Mouse (Mus musculus) cerebellum, adult 11 months (tissue): ENCODE data around the gene Abr.

Source experiments
- DNase-seq: peaks from one replicate; pipeline ENCODE4 v3.0.0; 2022

Abr gene

GRCm38 (mm10) chr11:76622152-76622565, at the start of gene Abr:
TSS of gene Abr (minus strand) at chr11:76622314.
- peak; percentile 26 for DNase-seq

DNA sequence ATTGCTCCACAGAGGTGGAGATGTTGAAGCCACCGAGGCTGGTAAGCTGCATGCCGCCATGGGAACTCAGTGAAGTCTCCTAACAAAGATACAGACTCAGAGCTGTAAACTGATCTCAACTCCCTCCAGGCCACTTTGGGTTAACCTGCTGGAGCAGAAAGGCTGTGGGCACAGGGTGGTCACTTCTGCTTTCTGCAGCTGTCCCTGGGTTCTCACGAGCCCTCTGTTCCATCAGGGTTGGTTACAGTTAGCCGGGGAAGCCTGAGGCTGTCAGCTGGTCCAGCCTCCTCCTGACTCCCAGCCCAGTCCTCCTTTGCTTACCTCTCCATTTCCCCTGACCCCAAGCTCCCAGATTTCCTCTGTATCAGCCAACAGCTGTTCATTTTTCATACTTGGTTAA, 45.7 kb upstream of the Abr start:
- no peak for DNase-seq

DNA sequence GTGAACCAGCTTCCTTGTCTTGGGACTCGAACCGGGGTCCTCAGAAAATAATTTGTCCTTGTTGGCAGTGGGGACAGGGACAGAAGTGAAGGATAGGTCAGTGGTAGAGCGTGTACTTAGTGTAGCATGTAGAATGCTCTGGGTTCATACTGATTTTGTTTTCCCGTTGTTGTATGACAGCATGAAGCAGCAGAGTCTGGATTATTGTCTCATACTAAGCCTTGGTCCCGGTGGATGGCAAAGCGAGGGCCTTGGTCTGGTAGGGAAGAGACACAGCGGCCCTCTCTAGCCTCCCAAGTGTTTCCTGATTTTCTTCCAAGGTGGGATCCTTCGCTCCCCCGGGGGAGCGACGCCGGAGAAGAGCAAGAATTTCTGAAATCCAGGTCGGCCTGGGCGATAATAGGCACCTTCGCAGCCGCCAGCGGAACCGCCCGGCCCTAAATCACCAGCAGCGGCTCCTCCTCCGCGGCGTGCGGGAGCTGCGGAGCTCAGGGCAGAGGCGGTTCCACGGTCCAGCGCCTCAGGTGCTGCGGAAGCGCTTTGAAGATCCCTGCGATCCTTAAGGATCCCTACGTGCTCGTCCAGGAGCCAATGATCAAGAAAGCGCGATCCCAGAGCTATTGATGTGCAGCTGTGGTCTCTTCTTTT, 44.0 kb upstream of the Abr start:
- DNase-seq = peak; percentile 36

GRCm38 (mm10) chr11:76661790-76662468, 39.8 kb upstream of the Abr start:
- no peak for DNase-seq

DNA sequence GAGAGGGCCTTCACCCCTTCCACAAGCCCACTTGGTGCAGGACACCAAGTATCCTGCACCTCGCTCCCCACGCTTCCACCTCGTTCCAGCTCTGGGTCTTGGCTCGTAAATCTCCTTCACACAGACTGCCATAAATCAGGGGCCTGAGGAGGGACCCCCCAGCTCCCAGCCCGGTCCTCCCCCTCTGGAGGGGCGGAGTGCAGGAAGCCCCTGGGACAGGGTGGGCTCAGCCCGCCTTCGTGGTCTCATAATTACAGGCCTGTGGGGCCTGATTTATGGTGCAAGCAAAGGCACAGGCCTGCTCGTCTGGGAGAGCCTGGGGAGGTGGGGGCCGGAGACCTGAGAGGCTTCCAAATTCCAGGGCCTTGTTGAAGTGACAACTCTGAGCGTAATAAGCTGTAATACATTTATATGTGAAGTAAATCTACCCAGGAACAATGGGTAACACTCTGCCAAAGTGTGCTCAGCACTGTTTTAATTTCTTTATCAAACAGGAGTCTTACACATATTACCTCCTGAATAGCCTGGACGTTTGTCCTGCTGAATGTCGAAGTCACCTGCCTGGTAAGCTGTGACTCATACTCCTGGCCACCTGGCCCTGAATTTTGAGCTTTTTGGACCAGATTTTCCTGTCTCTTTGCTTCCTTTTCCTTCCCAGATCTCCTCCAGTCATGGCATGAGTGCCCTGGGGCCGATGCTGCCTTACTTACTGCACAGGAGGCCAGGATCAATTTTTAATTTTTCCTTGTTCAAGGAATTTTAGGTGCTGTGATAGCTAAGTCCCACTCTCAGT, 37.2 kb upstream of the Abr start:
- DNase-seq = no peak

- DNase-seq = no peak
These were observed 35.4 kb upstream of the Abr start for GRCm38 (mm10) chr11:76657450-76657970.

DNA sequence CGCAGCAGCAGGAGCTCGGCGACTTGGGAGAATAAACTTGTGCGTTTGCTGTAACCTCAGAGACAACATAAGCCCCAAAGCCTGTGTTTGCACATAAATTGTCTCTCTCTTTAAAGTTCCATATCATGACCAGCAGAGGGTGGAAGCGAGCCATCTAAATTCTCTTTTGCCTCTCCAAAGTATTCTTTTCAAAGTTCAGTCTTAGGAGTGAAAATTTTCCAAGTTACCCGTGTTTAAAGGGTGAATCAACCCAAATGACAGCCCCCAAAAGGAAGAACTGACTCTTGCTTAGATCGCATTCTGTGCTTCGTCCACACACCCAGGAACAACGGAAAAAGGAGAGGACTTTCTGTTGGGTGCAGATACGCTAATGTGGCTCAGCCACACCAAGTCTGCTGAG, 33.0 kb upstream of the Abr start:
- DNase-seq = peak; percentile 40

- DNase-seq = no peak
These were observed 30.8 kb upstream of the Abr start for GRCm38 (mm10) chr11:76652838-76653334.

- DNase-seq = no peak
These were observed 28.9 kb upstream of the Abr start for GRCm38 (mm10) chr11:76650862-76651560.

DNA sequence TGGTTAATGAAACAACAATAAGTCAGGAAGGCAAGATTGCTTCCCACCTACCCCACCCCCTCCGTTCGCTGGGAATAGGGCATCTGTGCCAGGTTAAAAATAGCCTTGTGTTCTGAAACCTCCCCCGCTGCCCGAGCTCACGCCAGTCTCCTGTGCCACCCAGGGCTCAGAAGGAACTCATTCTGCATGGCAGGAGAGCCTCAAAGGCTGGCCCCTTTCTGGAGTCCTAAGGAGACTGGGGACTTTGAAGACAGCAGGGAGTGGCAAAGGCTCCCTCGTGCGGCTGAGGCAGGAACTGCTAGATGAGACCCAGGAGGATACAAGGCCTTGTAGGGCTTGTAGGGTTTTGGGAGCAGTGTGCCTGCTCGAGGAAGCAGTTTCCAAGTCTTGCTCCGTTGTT, 25.4 kb upstream of the Abr start:
- peak; percentile 63 for DNase-seq

DNA sequence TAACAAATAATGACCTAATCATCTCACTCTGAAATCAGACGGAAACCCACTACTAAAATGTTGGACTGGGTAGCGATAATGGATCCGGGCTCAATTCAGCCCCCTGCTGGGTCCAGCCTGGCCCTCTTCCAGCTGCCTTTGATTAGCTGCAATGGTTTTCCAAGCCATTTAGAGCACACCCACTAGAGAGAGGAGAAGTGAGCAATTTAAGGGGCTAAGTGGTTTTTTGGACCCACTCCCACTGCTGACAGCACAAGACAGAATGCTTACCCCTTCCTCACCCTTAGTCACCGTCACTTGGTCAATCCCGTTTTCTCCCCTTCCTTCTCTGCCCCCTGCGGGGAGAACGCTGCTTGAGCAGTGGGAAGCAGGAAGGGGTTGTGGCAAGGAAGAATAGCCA, 24.9 kb upstream of the Abr start:
- DNase-seq = peak; percentile 33

DNA sequence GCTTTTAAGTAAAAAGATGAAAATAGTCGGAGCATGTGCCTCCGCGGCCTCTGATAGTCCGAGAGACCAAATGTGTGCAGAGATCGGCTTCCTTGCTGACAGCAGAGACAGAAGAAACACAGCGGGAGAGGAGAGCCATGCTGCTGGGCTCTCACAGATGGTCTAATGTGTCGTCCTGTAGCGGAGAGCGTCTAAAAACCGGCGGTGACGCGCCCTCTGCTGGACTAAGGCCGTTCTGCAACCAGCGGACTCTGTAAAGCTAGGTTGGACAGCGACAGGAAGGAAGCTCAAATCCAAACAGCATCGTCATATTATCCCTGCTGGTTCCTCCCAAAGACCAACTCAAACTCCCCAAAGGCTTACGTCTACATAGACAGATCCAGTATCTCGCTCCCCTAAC, 23.8 kb upstream of the Abr start:
- DNase-seq = peak; percentile 93

DNA sequence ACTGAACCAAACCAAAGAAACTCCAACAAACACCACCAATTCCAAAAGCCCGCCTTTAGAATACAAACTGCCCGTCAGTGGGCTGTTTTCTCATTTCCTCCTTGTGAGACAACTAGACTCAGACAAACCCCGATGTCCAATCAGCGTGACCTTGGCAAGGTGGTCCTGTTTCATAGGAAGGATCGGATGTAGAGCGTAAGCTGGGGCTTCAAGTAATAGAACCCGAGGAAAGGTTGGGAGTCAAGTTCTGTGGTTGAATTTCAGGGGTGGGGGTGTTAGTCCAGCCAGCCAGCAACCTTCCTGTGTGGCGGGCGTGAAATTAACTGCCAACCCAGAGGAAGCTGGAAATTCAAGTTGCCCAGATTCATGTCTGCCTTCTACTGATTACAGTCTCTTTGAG, 22.9 kb upstream of the Abr start:
- DNase-seq = no peak

GRCm38 (mm10) chr11:76644257-76644656, 22.1 kb upstream of the Abr start:
- DNase-seq = no peak

- DNase-seq = no peak
These were observed 18.1 kb upstream of the Abr start for GRCm38 (mm10) chr11:76640231-76640630.

- peak; percentile 50 for DNase-seq
These were observed 17.3 kb upstream of the Abr start for GRCm38 (mm10) chr11:76639269-76639985.

DNA sequence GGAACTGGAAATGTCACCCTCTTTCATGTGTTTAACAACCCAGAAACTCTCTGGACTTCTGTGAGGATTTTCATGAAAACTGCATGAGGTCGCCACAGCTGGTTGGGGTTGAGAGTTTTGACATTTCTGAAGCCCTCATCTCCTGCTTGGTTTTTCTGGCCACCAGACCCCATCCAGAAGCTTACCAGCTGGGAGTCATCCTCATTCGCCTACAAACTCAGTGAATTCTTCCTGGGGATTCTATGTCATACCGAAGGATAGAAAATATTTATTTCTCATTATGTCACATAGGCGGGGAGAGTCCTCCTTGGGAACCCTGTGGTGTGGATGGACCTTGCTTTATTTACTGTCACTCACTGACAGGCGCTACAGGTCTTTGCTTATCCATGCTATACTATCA, 8.4 kb upstream of the Abr start:
- no peak for DNase-seq

GRCm38 (mm10) chr11:76630023-76630422, 7.9 kb upstream of the Abr start:
- DNase-seq = no peak

- no peak for DNase-seq
These were observed 6.5 kb upstream of the Abr start for GRCm38 (mm10) chr11:76628613-76629012.

- no peak for DNase-seq
These were observed 2.8 kb upstream of the Abr start for GRCm38 (mm10) chr11:76624881-76625280.

DNA sequence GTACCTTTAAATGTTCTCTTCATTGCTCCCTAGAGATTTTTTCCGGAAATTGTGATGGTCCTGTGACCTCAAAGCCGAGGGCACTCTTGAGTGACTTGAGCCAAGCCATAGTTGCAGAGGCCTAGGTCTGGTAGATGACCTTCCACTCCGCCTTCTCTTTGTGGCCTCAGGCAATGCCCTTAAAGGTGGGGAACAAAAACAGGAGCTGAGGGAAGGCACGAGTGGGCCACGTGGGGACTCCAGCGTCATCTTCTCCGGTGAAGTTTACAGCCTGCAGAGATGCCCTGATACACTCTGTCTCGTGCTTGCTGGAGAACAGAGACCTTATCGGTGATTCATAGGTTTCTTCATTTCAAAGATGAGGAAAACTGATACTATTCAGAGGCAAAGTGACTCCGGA, 2.0 kb upstream of the Abr start:
- DNase-seq = no peak
